Mouse (Mus musculus): ENCODE measurements around the gene 4921507P07Rik.

Gene 4921507P07Rik

DNA sequence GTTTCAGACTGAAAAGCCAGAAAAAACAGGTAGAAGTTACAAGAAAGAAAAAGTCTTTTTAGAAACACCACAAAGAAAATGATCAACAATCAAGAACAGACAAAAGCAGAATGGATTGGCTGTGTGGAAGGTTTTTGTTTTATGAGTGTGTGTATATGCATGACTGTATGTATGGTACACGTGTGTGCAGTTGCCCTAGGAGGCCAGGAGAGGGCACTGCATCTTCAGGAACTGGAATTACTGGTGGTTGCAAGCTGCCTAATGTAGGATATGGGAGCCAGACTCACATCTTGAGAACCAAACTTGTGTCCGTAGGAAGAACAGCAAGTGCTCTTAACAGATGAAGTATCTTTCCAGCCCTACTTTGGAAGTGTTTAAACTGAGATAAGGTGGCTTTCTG, 2.1 kb downstream of the 4921507P07Rik start:
- H3K4me1 ChIP-seq (replicated peaks; ENCODE audit: low read depth, low read length): peaks cover 4% of the 10 kb centered on the region; the same call in 1 of the 2 replicates
- TF ChIP-seq POU5F1 (IDR thresholded peaks at IDR 0.05; ENCODE audit: borderline replicate concordance, low read length) (no peak), CTCF (conservative IDR thresholded peaks at IDR 0.05; ENCODE audit: low read length) (peak; percentile 69), NANOG (IDR thresholded peaks at IDR 0.05; ENCODE audit: borderline replicate concordance, low read length) (no peak)

DNA sequence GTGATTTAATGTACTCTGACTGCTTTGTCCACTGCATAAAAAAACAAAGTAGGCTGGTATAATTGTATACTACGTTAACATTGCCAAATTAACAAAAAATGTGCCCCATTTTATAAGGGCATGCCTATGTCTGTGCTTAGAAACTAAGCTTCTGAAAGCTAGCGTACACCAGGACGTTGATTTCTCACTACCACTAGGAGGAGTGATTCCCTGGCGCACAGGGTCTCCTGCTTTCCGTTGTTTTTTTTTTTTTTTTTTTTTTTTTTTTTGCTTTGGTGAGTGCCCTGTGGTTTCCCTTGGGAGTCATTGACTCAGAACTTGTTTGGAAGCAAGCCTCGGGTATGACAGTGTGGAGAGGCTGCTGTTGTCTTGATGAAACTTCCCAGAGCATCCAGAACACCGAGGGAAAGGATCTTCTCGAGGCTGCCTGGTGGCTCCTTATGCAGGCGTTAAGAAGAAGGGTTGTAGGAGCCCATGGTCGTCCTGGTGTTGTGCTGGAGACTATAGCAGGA, 3.0 kb downstream of the 4921507P07Rik start:
- H3K9me3 ChIP-seq (ENCODE audit: low read length): peaks cover 4% of the 10 kb centered on the region; the same call in 1 of the 2 replicates
- peaks cover 30% of the 10 kb centered on the region for H3K27me3 ChIP-seq (ENCODE audit: insufficient read depth, low read length)
- TF ChIP-seq CTCF (conservative IDR thresholded peaks at IDR 0.05; ENCODE audit: low read length) (peak; percentile 32), NANOG (IDR thresholded peaks at IDR 0.05; ENCODE audit: borderline replicate concordance, low read length) (no peak)
- H3K4me3 ChIP-seq (replicated peaks; ENCODE audit: low read length): no peak overlapping the region
- peaks cover 4% of the 10 kb centered on the region; the same call in 1 of the 2 replicates for H3K4me1 ChIP-seq (replicated peaks; ENCODE audit: low read depth, low read length)
- H3K36me3 ChIP-seq (ENCODE audit: insufficient read depth, low read length): no peaks in the 10 kb centered on the region

More for the DNA sequence above, 2.1 kb downstream of the 4921507P07Rik start:
- Histone ChIP-seq H3K4me3 (replicated peaks; ENCODE audit: low read length) (no peak overlapping the region), H3K9me3 (ENCODE audit: low read length) (peaks cover 4% of the 10 kb centered on the region; the same call in 1 of the 2 replicates), H3K27me3 (ENCODE audit: insufficient read depth, low read length) (peaks cover 38% of the 10 kb centered on the region), H3K36me3 (ENCODE audit: insufficient read depth, low read length) (no peaks in the 10 kb centered on the region)

DNA sequence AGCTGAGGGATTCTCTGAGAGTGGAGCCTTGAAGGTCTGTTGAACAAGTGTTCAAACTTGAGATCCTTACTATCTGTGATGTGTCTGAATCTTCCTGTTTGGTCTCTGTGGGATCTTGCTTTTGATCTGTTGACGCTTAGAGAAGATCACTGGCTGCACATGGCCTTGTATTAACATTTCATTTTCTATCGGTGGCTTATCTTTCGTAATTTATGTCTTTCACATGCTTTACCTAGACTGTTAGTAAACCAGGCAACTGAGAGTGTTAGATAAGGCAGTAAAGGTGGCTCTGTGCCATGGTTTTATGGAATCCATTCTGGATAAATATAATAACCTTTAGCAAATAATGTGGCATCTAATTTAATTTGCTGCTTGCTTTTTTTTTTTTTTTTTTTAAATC, 6.2 kb downstream of the 4921507P07Rik start:
- H3K36me3 ChIP-seq (ENCODE audit: insufficient read depth, low read length): no peaks in the 10 kb centered on the region
- no peaks in the 10 kb centered on the region for H3K9me3 ChIP-seq (ENCODE audit: low read length)
- TF ChIP-seq NANOG (IDR thresholded peaks at IDR 0.05; ENCODE audit: borderline replicate concordance, low read length): no peak
- no peak for TF ChIP-seq CTCF (conservative IDR thresholded peaks at IDR 0.05; ENCODE audit: low read length)
- TF ChIP-seq POU5F1 (IDR thresholded peaks at IDR 0.05; ENCODE audit: borderline replicate concordance, low read length): no peak
- H3K4me1 ChIP-seq (replicated peaks; ENCODE audit: low read depth, low read length): peaks cover 4% of the 10 kb centered on the region; the same call in 1 of the 2 replicates
- H3K27me3 ChIP-seq (ENCODE audit: insufficient read depth, low read length): peaks cover 6% of the 10 kb centered on the region
- no peak overlapping the region for H3K4me3 ChIP-seq (replicated peaks; ENCODE audit: low read length)

DNA sequence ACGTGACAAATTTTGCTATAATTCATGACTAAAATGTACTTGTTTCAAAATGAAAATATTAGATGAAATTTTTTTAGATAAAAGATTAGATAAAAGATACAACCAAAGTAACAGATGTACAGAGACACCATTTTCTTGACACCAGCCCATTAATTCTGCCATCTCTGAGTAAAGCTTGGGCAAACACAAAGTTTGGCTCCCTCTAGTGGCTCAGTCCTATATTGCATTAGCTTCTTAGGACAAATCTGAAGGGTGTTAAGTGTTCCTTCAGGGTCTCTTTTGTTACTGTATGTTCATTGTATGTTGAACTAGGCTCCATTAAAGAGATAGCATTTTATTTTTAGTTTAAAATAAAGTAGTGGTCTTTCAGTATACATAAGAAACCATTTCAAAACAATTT, 8.2 kb downstream of the 4921507P07Rik start:
- TF ChIP-seq POU5F1 (IDR thresholded peaks at IDR 0.05; ENCODE audit: borderline replicate concordance, low read length): no peak
- no peak for TF ChIP-seq NANOG (IDR thresholded peaks at IDR 0.05; ENCODE audit: borderline replicate concordance, low read length)
- TF ChIP-seq CTCF (conservative IDR thresholded peaks at IDR 0.05; ENCODE audit: low read length): peak; percentile 94

DNA sequence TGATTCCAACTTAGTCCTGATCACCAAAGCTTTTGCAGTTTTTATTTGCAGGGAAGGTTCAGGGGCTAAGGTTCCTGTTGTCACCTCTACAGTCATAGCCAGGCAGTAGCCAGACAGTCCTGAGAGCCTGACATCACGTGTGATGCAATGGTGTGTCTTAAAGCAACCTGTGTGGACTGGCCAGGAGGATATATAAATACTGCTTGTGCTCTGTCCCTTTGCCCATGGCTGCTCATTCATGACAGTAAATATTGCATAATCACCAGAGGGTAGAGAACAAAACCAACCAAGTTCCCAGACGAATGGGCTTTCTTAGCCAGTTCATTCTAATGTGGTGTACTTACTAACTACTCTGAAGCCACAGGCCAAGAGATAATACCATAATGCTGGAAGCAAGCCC, 9.0 kb downstream of the 4921507P07Rik start:
- peaks cover 4% of the 10 kb centered on the region; the same call in 1 of the 2 replicates for H3K4me1 ChIP-seq (replicated peaks; ENCODE audit: low read depth, low read length)
- H3K36me3 ChIP-seq (ENCODE audit: insufficient read depth, low read length): no peaks in the 10 kb centered on the region
- no peak overlapping the region for H3K4me3 ChIP-seq (replicated peaks; ENCODE audit: low read length)
- no peaks in the 10 kb centered on the region for H3K9me3 ChIP-seq (ENCODE audit: low read length)
- TF ChIP-seq CTCF (conservative IDR thresholded peaks at IDR 0.05; ENCODE audit: low read length) (no peak), NANOG (IDR thresholded peaks at IDR 0.05; ENCODE audit: borderline replicate concordance, low read length) (no peak), POU5F1 (IDR thresholded peaks at IDR 0.05; ENCODE audit: borderline replicate concordance, low read length) (no peak)
- H3K27me3 ChIP-seq (ENCODE audit: insufficient read depth, low read length): no peaks in the 10 kb centered on the region; the same call in 1 of the 2 replicates

More for the DNA sequence above, 8.2 kb downstream of the 4921507P07Rik start:
- Histone ChIP-seq H3K27me3 (ENCODE audit: insufficient read depth, low read length) (no peaks in the 10 kb centered on the region; the same call in 1 of the 2 replicates), H3K36me3 (ENCODE audit: insufficient read depth, low read length) (no peaks in the 10 kb centered on the region), H3K9me3 (ENCODE audit: low read length) (no peaks in the 10 kb centered on the region), H3K4me1 (replicated peaks; ENCODE audit: low read depth, low read length) (peaks cover 4% of the 10 kb centered on the region; the same call in 1 of the 2 replicates), H3K4me3 (replicated peaks; ENCODE audit: low read length) (no peak overlapping the region)

DNA sequence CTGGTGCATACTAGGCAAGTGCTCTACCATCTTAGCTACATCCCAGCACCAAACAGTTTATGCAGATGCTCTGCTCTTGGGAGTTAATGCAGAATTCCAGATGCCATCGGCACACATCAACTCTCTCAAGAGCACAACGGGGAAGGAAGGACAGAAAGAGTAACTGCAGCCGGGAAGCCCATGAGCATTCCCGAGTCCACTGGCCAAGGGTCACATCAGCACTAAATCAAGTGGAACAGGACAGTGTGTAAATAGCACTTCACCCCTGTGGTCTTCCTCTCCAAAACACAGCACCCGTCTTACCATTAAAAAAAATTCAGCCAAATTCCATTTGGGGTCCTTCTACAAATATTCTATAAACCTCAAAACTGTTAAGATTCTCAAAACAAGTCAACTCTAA, 10.1 kb downstream of the 4921507P07Rik start:
- Histone ChIP-seq H3K4me3 (replicated peaks; ENCODE audit: low read length) (no peak overlapping the region), H3K9me3 (ENCODE audit: low read length) (no peaks in the 10 kb centered on the region), H3K36me3 (ENCODE audit: insufficient read depth, low read length) (no peaks in the 10 kb centered on the region), H3K27me3 (ENCODE audit: insufficient read depth, low read length) (no peaks in the 10 kb centered on the region), H3K4me1 (replicated peaks; ENCODE audit: low read depth, low read length) (no peaks in the 10 kb centered on the region)
- TF ChIP-seq POU5F1 (IDR thresholded peaks at IDR 0.05; ENCODE audit: borderline replicate concordance, low read length) (no peak), CTCF (conservative IDR thresholded peaks at IDR 0.05; ENCODE audit: low read length) (no peak), NANOG (IDR thresholded peaks at IDR 0.05; ENCODE audit: borderline replicate concordance, low read length) (no peak)

DNA sequence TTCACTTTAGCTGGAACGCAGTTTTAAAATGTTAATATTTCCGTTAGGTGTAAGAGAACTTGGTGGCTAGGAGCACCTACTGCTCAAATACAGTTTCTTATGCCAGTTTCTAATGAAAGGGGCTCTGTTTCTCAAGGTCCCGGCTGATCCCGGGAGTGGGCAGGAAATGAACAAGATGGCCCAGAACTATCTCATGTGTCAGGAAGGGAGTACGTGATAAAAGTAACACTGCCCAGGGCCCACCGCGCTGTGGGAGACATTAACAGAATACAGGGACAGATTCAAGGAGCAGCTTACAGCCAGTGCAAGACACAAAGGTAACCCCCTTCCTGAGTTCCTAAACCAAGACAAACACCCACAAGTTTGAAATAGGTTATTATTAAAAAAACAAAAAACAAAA, 10.7 kb downstream of the 4921507P07Rik start:
- Histone ChIP-seq H3K4me1 (replicated peaks; ENCODE audit: low read depth, low read length) (no peaks in the 10 kb centered on the region), H3K27me3 (ENCODE audit: insufficient read depth, low read length) (no peaks in the 10 kb centered on the region), H3K36me3 (ENCODE audit: insufficient read depth, low read length) (no peaks in the 10 kb centered on the region), H3K4me3 (replicated peaks; ENCODE audit: low read length) (no peak overlapping the region), H3K9me3 (ENCODE audit: low read length) (no peaks in the 10 kb centered on the region)
- no peak for TF ChIP-seq NANOG (IDR thresholded peaks at IDR 0.05; ENCODE audit: borderline replicate concordance, low read length)
- no peak for TF ChIP-seq CTCF (conservative IDR thresholded peaks at IDR 0.05; ENCODE audit: low read length)
- TF ChIP-seq POU5F1 (IDR thresholded peaks at IDR 0.05; ENCODE audit: borderline replicate concordance, low read length): no peak

DNA sequence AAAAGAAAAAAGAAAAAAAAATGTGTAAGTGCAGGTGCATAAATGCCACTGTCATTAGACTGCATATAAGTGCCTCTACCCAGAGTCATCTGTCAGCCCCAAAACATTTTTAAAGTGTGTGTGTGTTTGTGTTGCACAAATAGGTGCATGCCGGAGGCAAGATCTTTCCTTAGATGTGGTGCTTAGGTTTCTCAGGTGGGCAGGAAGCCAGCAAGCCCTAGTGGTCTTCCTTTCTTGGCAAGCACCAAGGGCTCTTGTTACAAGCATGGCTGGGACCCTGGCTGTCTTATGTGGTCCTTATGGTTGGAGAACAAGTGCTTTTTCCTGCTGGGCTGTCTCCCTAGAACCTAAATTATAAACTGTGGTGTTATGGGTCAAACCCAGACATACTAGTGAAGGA, 24.8 kb downstream of the 4921507P07Rik start:
- no peak overlapping the region for H3K4me3 ChIP-seq (replicated peaks; ENCODE audit: low read length)
- TF ChIP-seq POU5F1 (IDR thresholded peaks at IDR 0.05; ENCODE audit: borderline replicate concordance, low read length) (no peak), CTCF (conservative IDR thresholded peaks at IDR 0.05; ENCODE audit: low read length) (no peak), NANOG (IDR thresholded peaks at IDR 0.05; ENCODE audit: borderline replicate concordance, low read length) (no peak)
- H3K9me3 ChIP-seq (ENCODE audit: low read length): no peaks in the 10 kb centered on the region
- H3K4me1 ChIP-seq (replicated peaks; ENCODE audit: low read depth, low read length): 0 out of 2 replicates have a peak, but pooled peaks cover 4% of the 10 kb centered on the region
- no peaks in the 10 kb centered on the region for H3K27me3 ChIP-seq (ENCODE audit: insufficient read depth, low read length)
- no peaks in the 10 kb centered on the region for H3K36me3 ChIP-seq (ENCODE audit: insufficient read depth, low read length)

DNA sequence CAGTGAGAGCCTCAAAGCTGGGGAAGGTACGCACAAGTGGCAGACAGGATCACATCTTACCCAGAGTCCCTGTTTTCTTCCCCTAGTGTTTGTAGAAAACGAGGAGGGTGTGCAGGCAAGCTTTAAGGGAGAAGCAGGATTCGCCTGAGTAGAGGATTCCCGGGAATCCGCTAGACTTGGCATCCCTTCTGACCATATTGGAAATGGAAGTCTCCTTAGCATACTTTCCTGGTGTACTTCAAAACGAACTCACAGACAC, 29.5 kb downstream of the 4921507P07Rik start:
- peak overlapping the region; percentile 96 for H3K4me3 ChIP-seq (replicated peaks; ENCODE audit: low read length)

More for the DNA sequence above, 29.5 kb downstream of the 4921507P07Rik start:
- no peaks in the 10 kb centered on the region for H3K9me3 ChIP-seq (ENCODE audit: low read length)
- H3K4me1 ChIP-seq (replicated peaks; ENCODE audit: low read depth, low read length): peaks cover 7% of the 10 kb centered on the region; the same call in 1 of the 2 replicates
- peaks cover 21% of the 10 kb centered on the region for H3K36me3 ChIP-seq (ENCODE audit: insufficient read depth, low read length)
- TF ChIP-seq POU5F1 (IDR thresholded peaks at IDR 0.05; ENCODE audit: borderline replicate concordance, low read length): no peak
- no peak for TF ChIP-seq NANOG (IDR thresholded peaks at IDR 0.05; ENCODE audit: borderline replicate concordance, low read length)
- TF ChIP-seq CTCF (conservative IDR thresholded peaks at IDR 0.05; ENCODE audit: low read length): no peak
- no peaks in the 10 kb centered on the region for H3K27me3 ChIP-seq (ENCODE audit: insufficient read depth, low read length)

Measured in E14TG2a.4 (cell line).